Mouse (Mus musculus) frontal cortex, adult 2 months (tissue): Measurements from ENCODE around the gene Klkb1. TPM values are rescaled to one million over a fixed set of nuclear protein-coding genes. Genes with fewer than 3 reads are reported as not detected.

ENCODE experiments used
- DNase-seq, 2 experiments: peaks; one replicate each; pipeline ENCODE4 v3.0.0; 2022; ENCODE audit warnings: low spot score in 1 of 2; ENCODE audit errors: extremely low spot score in 1 of 2
- polyA plus RNA-seq: library from polyadenylated mRNA; depleted of rRNA; stranded (reverse); fragments of >200 nt; gene quantifications from 2 replicates; pipeline ENCODE4 v1.2.3, GENCODE M21; 2012

Gene Klkb1
- polyA plus RNA-seq, 1 experiment = 0.08 TPM

DNA sequence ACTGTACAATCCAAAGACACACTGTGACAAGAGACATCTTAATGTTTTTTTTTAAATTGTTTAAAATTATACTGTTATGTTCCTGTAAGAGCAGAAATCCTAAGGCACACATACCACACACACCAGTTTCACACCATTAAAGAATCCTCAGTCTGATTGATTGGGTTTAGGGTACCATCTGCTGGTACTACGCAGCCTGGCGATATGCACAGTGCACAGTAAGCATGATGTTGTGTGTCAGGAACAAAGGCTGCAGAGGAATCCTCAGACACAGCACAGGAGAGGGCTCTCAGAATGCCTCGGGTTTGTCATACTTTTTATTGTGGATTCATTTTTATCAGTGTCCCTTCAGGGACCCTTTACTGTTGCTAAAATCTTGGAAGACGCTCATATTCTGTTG is 20.3 kb downstream of the Klkb1 start:
- DNase-seq = no peak

DNA sequence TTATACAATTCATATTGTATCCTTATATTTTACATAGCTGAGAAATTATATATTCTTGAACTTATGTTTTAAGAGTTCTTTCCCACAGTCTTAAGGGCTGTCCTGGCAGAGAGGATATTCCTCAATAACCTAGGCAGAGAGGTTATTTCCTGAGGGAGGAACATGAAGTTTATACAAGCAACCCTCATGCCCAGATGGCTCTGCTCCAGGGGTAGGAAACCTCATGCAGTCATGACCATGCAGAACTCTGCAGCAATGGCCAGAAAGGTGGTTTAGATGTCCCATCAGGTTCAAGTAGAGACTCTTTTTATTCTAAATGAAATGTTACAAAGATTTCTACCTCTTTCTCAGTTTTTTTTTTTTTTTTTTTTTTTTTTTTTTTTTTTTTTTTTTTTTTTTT is 25.6 kb downstream of the Klkb1 start:
- no peak for DNase-seq

DNA sequence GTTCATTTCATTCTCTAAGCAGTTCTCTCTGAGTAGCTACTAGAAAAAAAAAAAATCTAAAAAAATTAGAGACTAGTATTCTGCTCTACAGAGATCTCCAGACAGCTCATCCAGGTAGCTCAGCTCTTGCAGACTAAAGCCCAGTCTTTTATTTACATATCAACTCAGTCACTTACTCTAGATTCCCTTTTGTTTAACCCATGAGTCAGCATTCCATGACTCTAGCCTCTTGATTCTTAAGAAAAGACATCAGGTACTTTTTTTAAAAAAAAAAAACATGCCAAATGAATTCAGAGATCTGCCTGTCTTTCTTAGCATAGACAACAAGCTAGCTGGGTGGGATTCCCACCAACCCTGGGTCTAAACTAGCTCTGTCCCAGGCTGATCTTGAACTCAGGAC is 26.2 kb downstream of the Klkb1 start:
- no peak for DNase-seq

GRCm38 (mm10) chr8:45267611-45268391 is 26.9 kb downstream of the Klkb1 start:
- no peak for DNase-seq

DNA sequence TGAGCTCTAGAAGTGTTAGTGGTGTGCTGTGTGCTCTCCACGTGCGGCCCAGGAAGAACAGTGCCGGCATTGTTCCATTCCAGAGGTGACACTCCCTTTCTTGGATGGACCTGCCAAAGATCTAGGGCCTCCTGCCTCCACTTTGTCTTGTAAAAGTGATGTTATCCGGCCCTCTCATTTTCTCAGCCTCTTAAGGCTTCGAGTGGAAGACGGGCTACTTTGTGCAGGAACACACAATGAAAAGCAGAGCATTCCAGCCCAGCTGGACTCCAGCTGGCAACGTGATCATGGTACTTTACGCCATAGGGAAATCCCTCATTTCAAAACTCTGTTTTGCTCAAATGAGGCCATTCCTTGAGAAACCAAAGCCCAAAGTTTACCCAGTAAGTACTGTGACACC is 27.7 kb downstream of the Klkb1 start:
- DNase-seq = no peak

- DNase-seq = no peak
Observed at GRCm38 (mm10) chr8:45264918-45265317, 29.7 kb downstream of the Klkb1 start.

DNA sequence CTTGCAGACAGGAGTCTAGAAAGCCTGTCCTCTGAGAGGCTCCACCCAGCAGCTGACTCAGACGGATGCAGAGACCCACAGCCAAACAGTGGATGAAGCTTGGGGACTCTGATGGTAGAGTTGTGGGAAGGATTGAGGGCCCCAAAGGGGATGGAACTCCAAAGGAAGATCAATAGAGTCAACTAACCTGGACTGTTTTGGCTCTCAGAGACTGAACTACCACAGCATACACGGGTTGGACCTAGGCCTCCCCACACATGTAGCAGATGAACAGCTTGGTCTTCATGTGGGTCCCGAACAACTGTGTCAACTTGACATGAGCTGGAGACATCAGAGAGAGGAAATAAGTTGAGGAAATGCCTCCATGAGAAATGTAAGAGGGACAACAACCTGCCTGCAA is 31.8 kb downstream of the Klkb1 start:
- DNase-seq = no peak

DNA sequence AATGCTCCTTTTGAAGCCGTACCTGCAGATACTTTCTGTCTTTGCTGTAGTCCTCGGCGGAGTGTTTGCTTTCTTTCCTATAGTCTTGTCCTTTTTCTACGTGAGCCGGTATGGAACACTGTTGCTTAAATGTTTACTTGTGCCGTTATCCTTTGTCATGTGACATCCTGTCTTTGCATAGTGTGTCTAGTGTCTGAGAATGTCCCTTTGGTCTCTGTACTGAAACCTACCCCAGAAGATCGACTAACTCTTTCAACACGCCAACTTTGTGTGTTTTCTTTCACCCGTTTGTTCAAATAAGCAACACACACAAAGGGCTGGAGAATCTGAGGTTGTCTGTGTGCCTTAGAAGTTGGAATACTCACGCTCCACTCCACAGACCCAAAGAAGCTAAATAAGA is 32.7 kb downstream of the Klkb1 start, which contains the start of gene F11:
Gene F11, minus strand, starts transcription at position 112 of the 400 bp plus-strand sequence.
- DNase-seq = no peak

DNA sequence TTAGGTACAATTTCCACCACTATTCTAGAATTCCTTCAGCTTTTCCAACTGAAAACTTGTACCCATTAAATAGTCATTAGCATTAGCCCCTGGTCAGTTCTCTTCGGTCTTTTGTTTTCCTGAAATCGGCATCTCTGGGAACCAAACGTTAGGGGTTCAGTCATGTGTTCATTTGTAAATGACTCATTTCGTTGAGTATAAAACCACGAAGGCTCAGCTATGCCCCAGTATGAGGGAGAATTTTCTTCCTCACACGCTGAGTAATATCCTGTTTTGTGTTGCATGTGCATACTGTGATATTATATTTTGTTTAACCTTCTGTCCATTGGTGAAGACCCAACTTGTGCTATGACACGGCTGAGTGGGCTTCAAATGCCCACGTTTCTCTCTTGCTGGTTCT is 36.2 kb downstream of the Klkb1 start:
- DNase-seq = no peak

DNA sequence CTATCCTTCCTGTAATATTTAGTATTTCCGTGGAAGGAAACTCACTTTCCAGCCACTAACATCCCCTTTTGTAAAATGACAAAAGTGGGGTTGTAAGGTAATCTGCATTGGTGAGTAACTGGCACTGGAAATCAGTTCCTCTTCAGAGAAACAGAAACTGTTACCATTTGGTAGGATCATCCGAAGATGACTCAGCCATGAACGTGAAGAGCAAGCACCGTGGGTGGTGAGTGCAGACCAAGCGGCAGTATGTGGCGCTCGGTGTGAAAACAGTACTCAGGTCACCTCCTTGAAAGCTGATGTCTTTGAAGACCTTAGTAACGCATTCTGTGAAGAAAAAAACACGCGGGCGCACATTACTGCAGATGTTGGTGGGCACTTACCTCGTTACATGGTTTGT is 39.6 kb downstream of the Klkb1 start:
- DNase-seq = peak in 1 of 2 experiments; percentile 47

DNA sequence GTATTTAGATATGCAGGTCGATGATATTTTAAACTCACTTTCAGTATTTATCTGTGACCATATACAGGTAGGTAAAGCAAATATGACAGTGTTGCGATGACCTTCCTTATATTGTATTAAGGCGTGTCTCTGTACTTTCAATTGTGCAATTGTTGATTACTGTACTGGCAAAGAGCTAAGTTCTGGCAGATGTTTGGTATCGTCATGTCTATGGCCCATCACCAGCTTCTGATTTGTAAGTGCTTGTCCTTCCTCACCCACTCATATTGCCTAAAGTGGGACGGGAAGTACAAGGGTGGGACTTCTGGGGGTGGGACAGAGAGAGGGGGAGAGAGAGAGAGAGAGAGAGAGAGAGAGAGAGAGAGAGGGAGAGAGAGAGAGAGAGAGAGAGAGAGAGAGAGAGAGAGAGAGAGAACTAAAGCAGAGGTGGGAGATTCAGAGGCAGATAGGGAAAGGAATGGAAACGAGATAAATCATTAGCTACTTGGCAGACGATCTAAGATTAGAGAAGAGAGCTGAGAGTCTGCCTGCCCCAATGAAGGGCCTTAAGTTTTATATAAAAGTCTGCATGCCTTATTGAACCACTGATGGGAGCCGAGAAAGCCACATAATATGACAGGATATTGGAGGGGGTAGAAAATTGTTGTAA is 40.3 kb downstream of the Klkb1 start:
- no peak for DNase-seq

GRCm38 (mm10) chr8:45253586-45253985 is 41.1 kb downstream of the Klkb1 start:
- DNase-seq = no peak

- DNase-seq = no peak
Observed at GRCm38 (mm10) chr8:45253111-45253510, 41.5 kb downstream of the Klkb1 start.

DNA sequence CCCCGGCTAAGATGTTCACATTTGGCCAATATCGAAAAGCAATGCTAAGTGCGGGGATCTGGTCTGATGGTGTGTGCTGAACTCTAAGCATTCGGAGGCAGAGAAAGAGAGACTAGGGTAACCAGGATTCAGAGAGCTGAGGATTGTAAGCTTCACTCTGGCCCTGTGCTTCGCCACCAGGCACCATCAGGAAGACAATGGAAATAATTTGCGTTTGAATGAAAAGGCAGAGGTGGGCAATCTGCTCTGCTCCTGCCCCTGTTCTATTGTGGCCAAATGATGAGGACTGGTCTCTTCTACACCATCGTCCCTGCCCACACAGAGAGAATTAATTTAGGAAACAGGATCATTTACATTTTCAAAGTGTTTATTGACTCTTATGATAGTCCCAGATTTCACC is 48.4 kb downstream of the Klkb1 start:
- no peak for DNase-seq

GRCm38 (mm10) chr8:45239363-45239762 is 55.3 kb downstream of the Klkb1 start:
- DNase-seq = no peak

DNA sequence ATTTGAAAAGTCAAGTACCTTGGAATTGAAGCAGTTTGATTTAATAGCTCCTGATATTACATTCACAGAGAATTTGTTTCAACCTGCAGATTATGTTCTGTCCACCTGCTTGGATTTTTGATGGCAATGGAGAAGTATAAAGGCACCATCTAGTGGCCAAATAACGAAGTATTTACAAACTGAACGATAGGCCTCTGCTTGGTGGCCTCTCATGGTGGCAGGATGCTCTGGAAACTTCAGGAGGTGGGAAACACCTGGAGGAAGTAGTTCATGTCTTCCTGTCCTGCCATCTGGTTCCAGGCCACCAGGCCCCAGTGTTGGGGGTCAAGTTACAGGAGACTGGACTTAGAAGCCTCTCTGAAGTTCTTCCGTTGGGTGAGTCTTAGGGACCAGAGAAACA is 56.4 kb downstream of the Klkb1 start:
- peak in 1 of 2 experiments; percentile 83 for DNase-seq

DNA sequence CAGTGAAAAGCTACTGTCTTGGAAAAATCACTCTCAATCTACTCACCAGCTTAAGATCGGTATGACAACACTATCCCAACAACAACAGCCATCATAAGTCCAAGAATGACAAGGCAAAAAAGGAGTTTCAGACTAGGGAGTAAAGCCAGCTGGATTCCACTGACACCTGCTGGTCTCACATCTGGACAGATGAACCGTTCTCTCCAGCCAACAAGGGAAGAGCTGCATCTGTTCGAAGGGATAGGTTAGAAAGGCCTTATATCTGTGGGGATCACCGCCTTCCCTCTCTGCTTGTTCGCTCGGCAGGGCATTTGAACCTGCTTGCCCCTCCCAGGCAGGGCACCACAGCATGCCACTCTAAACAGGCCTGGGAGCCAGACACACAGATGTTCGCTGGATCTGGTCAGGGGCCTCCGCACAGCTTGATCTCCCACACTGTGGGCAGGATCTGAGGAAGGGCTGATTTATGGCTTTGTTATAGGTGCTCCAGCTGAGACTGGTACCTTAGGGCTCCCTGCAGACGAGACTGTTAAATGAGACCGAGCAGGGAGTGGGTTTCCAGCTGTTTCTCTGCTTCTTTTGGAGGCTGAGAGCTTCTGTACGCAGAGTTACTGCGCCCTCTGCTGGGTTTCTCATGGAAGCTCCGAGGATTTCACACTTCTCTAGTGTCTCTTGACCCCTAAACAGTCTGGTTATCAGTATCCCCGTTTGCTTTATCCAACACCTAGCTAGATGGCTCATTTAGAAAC is 58.3 kb downstream of the Klkb1 start:
- DNase-seq = peak in 1 of 2 experiments; percentile 75

DNA sequence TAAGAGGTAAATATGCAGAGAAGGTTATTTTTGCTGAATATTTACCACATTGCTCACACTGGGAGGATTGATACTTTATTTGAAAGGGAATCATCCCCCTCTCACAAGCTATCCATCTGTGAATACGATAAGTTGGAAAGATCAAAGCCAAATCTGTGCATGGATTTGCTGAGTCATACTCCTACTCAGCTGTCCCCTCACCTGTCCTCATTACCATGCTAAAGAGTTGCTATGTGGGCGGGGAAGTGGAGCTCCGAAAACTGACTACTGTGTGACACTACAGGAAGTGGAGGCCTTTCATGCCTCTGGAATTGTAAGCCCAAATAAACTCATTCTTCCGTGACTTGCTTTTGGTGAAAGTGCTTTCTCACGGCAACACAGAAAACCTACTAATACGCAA is 59.4 kb downstream of the Klkb1 start:
- peak in 1 of 2 experiments; percentile 23 for DNase-seq

DNA sequence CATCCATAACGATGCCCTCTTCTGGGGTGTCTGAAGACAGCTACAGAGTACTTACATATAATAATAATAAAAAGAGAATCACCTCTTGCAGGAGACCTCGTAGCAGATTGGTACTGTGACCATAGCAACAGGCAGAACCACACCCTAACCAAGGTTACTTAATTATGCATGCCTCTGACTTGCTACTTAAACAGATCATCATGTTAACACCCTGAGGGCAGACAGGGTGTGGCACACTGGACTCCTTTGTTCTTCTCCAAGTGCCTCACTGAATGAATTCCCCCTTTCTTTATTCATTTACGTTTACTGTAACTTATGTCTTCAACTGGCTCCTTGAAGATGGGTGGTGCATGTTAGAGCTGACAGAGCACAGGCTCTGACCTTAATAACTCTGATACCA is 61.4 kb downstream of the Klkb1 start:
- DNase-seq = no peak
